In the genomic region with DNA sequence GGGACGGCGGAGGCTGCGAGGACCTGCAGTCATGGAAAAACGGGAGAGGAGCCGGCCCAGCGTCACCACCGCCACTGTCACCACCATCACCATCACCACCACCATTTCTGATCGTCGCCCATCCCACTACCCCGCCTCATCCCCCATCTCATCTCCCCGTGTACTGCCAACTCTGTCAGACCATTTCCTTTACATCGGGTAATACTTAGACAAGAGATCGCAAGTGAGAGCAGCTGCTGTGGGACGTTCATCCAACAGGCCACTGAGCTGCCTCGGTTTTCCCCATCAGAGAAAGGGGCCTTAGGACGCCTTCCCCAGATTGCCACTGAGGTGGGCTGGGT, we compare ENCODE assay signal across 8 mouse cellular contexts. TPM values are rescaled to one million over a fixed set of nuclear protein-coding genes. Genes with fewer than 3 reads are reported as not detected.
DNase-seq lines count a peak whose midpoint lies in the region; ATAC-seq and TF ChIP-seq lines count a peak whose summit lies in the region.

No protein-coding gene starts in this region.

- H3K4me1 ChIP-seq in cerebellum, adult 2 months (ENCODE audit: control insufficient read depth, insufficient read depth, low read length): peaks cover 4% of the 10 kb centered on the region; the same call in 1 of the 2 replicates
- H3K4me1 ChIP-seq in neural tube, embryonic 11.5 days (ENCODE audit: control insufficient read depth, insufficient read depth, low read length): no peaks in the 10 kb centered on the region
- no peaks in the 10 kb centered on the region for H3K4me1 ChIP-seq in limb, embryonic 11.5 days (ENCODE audit: control insufficient read depth, insufficient read depth, low read length)
- no peaks in the 10 kb centered on the region; the same call in 1 of the 2 replicates for H3K4me1 ChIP-seq in stomach, embryonic 16.5 days (ENCODE audit: control insufficient read depth, insufficient read depth, low read length)

- no peak for DNase-seq in cerebellum, adult 2 months
- no peak for DNase-seq in neural tube, embryonic 11.5 days (ENCODE audit: low spot score)
- no peak for DNase-seq in neural tube, embryonic 10.5 days (ENCODE audit: extremely low spot score, low spot score)
- DNase-seq in limb, embryonic 11.5 days (ENCODE audit: low spot score): no peak
- DNase-seq in ovary, postnatal 10 days (ENCODE audit: low spot score): no peak
- DNase-seq in thymus, postnatal 4 days: no peak

- no peaks in the 10 kb centered on the region; the same call in 1 of the 2 replicates for H3K27me3 ChIP-seq in cerebellum, adult 2 months (ENCODE audit: control insufficient read depth, insufficient read depth, low read length)
- H3K27me3 ChIP-seq in neural tube, embryonic 11.5 days (ENCODE audit: control insufficient read depth, insufficient read depth, low read length): no peaks in the 10 kb centered on the region
- H3K27me3 ChIP-seq in limb, embryonic 11.5 days (ENCODE audit: control insufficient read depth, insufficient read depth, low read length): no peaks in the 10 kb centered on the region
- H3K27me3 ChIP-seq in stomach, embryonic 16.5 days (ENCODE audit: control insufficient read depth, insufficient read depth, low read length): no peaks in the 10 kb centered on the region

- ATAC-seq in cerebellum, adult (ENCODE audit: insufficient number of reproducible peaks, low FRiP score, low TSS enrichment): no peak
- peak; percentile 60 for ATAC-seq in neural tube, embryonic 11.5 days (ENCODE audit: insufficient read depth, low FRiP score, low TSS enrichment)
- peak; percentile 9; the same call in 1 of the 2 replicates for ATAC-seq in limb, embryonic 11.5 days (ENCODE audit: insufficient number of reproducible peaks, low FRiP score, low TSS enrichment, low read depth)
- ATAC-seq in stomach, embryonic 16.5 days (ENCODE audit: insufficient read depth, low FRiP score): no peak

- H3K4me3 ChIP-seq in cerebellum, adult 2 months (replicated peaks; ENCODE audit: insufficient read depth, low read depth, low read length): peak overlapping the region; percentile 65
- H3K4me3 ChIP-seq in neural tube, embryonic 11.5 days (ENCODE audit: low read depth, low read length): peak overlapping the region; percentile 76
- peak overlapping the region; percentile 59 for H3K4me3 ChIP-seq in limb, embryonic 11.5 days (ENCODE audit: low read depth, low read length)
- peak overlapping the region; percentile 73 for H3K4me3 ChIP-seq in stomach, embryonic 16.5 days (replicated peaks; ENCODE audit: low read length)

- no peaks in the 10 kb centered on the region for H3K9me3 ChIP-seq in neural tube, embryonic 11.5 days (ENCODE audit: control insufficient read depth, low read length)
- no peaks in the 10 kb centered on the region for H3K9me3 ChIP-seq in limb, embryonic 11.5 days (ENCODE audit: control insufficient read depth, low read length)
- H3K9me3 ChIP-seq in stomach, embryonic 16.5 days (replicated peaks; ENCODE audit: control insufficient read depth, low read length): no peaks in the 10 kb centered on the region

- TF ChIP-seq CTCF in cerebellum, adult 2 months (IDR thresholded peaks at IDR 0.05; ENCODE audit: borderline replicate concordance, insufficient read depth, low read depth, low read length): no peak

- no peak for TF ChIP-seq POLR2A in cerebellum, adult 2 months (IDR thresholded peaks at IDR 0.05; ENCODE audit: borderline replicate concordance, insufficient read depth, low read length)

- under 1% methylated on average over 16 of the region's 16 CpGs for WGBS in cerebellum, adult 2 months
- 2% methylated on average over 16 of the region's 16 CpGs for WGBS in neural tube, embryonic 11.5 days
- WGBS in limb, embryonic 11.5 days: under 1% methylated on average over 16 of the region's 16 CpGs
- 2% methylated on average over 16 of the region's 16 CpGs for WGBS in stomach, embryonic 16.5 days

- H3K4me2 ChIP-seq in neural tube, embryonic 11.5 days (ENCODE audit: low read depth): peak overlapping the region; percentile 80
- peak overlapping the region; percentile 71 for H3K4me2 ChIP-seq in limb, embryonic 11.5 days (ENCODE audit: low read depth, severe bottlenecking)
- peak overlapping the region; percentile 89 for H3K4me2 ChIP-seq in stomach, embryonic 16.5 days (ENCODE audit: low read depth, low read length)

- no peaks in the 10 kb centered on the region for H3K36me3 ChIP-seq in neural tube, embryonic 11.5 days (ENCODE audit: control insufficient read depth, insufficient read depth, low read length)
- no peaks in the 10 kb centered on the region for H3K36me3 ChIP-seq in limb, embryonic 11.5 days (ENCODE audit: control insufficient read depth, insufficient read depth, low read length)
- no peaks in the 10 kb centered on the region for H3K36me3 ChIP-seq in stomach, embryonic 16.5 days (ENCODE audit: control insufficient read depth, insufficient read depth, low read length)

- no peak overlapping the region for H3K27ac ChIP-seq in cerebellum, adult 2 months (ENCODE audit: insufficient read depth, low read length)
- H3K27ac ChIP-seq in neural tube, embryonic 11.5 days (ENCODE audit: low read depth, low read length): peak overlapping the region; percentile 75
- no peak overlapping the region for H3K27ac ChIP-seq in limb, embryonic 11.5 days (replicated peaks; ENCODE audit: low read depth, low read length)
- H3K27ac ChIP-seq in stomach, embryonic 16.5 days (ENCODE audit: low read length): peak overlapping the region; percentile 26; the same call in 1 of the 2 replicates

- peak overlapping the region; percentile 97 for H3K9ac ChIP-seq in neural tube, embryonic 11.5 days (ENCODE audit: low read length)
- peak overlapping the region; percentile 96 for H3K9ac ChIP-seq in limb, embryonic 11.5 days (ENCODE audit: low read length)
- H3K9ac ChIP-seq in stomach, embryonic 16.5 days (ENCODE audit: low read length): peak overlapping the region; percentile 82

RNA-seq across cellular contexts. Expression of a gene that starts 0.8 kb away (rescaled TPM):
- 5.8 and 6.6 TPM in 2 replicates for polyA plus RNA-seq in cerebellum, adult 2 months (2012; rRNA removed)
- 11.2 and 11.5 TPM in 2 replicates for polyA plus RNA-seq in neural tube, embryonic 11.5 days (2014; fragmentation: Nextera tagmentation; extraction: Ambion mirVana)
- 12.0 and 12.9 TPM in 2 replicates for polyA plus RNA-seq in limb, embryonic 11.5 days (2014; fragmentation: Nextera tagmentation; extraction: Ambion mirVana)
- polyA plus RNA-seq in stomach, embryonic 16.5 days (2015; fragmentation: Nextera tagmentation; extraction: Ambion mirVana): 3.7 and 4.0 TPM in 2 replicates

Comparison
In these comparisons a context has a peak if more than half of its experiments do, and no peak if none do; other contexts are left out.
1. H3K27ac ChIP-seq: peak in neural tube, embryonic 11.5 days (single experiment) and stomach, embryonic 16.5 days (single experiment); none in cerebellum, adult 2 months (single experiment) and limb, embryonic 11.5 days (single experiment).
2. ATAC-seq: peak in neural tube, embryonic 11.5 days (single experiment) and limb, embryonic 11.5 days (single experiment); none in cerebellum, adult (single experiment) and stomach, embryonic 16.5 days (single experiment).
3. Peak in every context shown above with its lines, with median percentiles within 50 percentile points of each other: H3K4me3 ChIP-seq, H3K4me2 ChIP-seq and H3K9ac ChIP-seq.